Mouse (Mus musculus): Measurements from ENCODE around the gene Parp14. TPM values are rescaled to one million over a fixed set of nuclear protein-coding genes. Genes with fewer than 3 reads are reported as not detected.
"Not testable (repeated sequence)": the region's sequence is repeated elsewhere in the genome, so short reads cannot be mapped to it uniquely, and the experiment has no call there.

Parp14 gene
- 17.3 and 18.0 TPM in 2 replicates for total RNA-seq (2015; ENCODE audit: low replicate concordance)
- total RNA-seq (2017; ENCODE audit: low replicate concordance) = 34.6 and 34.8 TPM in 2 replicates

DNA sequence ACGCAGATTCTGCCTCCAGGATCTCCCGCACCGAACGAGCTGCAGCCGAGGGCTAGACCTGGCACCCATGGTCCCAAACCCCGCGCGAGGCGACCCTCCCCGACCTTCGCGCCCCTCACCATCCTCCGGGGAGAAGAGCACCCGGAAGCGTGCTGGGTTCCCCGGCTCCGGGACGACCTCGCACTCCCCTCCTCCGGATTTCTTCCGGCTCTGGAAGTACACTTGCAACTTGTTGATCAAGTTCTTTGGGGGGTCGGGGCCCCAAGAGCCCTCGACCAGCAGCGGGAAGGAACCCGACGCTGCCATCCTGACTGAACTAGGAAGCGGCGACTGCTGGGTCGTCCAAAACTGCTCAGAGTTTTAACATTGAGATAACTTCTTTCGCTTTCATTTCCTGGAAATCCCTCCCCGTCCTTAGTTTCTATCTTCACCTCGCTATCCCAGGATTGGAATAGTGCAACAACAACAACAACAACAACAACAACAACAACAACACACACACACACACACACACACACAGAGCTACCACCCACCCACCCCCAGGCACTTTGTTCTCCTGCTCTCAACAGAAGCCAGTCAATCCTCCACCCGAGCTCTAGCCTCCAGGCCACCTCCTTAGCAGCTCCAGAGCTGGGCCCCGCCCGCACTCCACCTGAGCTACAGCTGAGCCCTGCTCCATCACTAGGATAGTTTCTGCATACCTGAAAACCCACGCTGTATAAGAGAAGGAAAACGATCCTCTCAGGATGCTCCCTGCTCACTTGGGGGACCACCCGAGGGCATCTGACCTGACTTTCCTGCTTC lies at the start of gene Parp14:
TSS of gene Parp14 (minus strand) at position 497 of the 804 bp plus-strand sequence.
- peak; percentile 88 for ATAC-seq (replicated peaks; ENCODE audit: low FRiP score, poor library complexity, severe bottlenecking)

DNA sequence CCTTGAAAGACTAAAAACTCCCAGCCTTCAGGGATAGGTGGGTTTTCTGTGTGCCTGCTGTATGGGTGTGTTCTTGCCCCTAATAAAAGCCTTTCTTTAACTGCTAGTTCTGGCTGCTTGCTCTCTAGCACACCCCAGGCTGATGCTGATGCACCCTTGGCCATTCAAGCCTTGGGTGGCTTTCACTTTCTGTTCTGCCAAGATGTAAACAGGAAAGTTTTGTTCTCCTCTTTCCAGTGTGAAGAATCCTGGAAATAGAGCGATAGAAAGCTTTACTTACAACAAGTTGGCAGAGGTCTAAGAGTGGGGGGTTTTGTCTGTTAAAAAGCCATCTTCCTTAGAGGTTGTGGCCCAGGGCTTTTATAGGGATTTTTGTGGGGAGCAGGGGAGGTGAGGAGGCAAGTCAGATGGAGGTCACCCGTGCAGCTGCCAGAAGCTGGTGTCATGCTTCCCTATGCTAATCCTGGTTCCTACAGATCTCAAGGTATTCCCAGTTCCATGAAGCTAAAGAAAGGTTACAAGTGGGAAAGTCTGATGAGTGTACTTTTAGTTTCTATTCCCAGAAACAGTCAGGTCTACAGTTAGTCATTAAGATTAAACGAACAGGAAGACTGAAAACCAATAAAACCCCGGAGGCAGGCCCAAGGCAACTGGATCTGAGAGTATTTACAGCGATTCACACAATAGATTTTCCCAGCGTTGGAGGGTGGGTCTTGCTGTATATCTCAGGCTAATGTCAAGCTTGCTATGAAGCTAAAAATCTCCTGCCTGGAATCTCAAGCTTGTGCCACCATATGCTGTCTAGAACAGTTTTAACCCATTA lies 47.6 kb upstream of the Parp14 start:
- ATAC-seq (replicated peaks; ENCODE audit: low FRiP score, poor library complexity, severe bottlenecking) = no peak

DNA sequence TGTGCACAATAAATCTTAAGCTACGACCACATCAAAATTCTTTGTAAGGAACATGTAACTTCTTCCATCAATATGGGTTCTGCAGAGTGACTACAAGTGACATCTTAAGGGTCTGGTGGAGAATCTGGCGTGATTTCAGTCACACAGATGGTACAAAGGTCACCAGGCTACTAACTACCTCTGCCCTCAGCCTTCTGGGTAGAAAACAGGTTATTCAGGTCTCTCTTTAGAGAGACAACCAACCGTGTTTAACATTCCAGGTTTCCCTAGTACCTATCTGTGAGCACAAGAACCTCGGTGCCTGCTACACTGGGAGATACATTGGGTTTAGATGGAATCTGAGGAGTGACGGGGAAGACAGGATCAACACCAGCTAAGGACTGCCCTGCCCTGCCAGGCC lies 43.0 kb upstream of the Parp14 start:
- ATAC-seq (replicated peaks; ENCODE audit: low FRiP score, poor library complexity, severe bottlenecking) = no peak

DNA sequence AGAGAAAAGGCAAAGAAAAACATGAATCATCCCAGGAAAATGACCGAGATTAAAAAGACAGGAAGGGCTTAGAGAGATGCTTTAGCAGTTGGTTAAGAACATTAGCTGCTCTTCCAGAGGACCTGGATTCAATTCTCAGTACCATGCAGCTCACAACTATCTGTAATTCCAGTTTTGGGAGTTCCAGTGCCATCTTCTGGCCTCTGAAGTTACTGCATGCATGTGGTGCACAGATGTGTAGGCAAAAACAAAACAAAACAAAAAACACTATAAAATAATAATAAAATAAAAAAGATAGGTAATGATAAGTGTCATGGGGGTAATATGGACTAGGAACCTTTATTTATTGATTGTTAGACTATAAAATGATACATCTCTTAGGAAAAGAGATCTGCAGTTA lies 42.2 kb upstream of the Parp14 start:
- peak; percentile 77; the same call in 1 of the 2 replicates for ATAC-seq (replicated peaks; ENCODE audit: low FRiP score, poor library complexity, severe bottlenecking)

DNA sequence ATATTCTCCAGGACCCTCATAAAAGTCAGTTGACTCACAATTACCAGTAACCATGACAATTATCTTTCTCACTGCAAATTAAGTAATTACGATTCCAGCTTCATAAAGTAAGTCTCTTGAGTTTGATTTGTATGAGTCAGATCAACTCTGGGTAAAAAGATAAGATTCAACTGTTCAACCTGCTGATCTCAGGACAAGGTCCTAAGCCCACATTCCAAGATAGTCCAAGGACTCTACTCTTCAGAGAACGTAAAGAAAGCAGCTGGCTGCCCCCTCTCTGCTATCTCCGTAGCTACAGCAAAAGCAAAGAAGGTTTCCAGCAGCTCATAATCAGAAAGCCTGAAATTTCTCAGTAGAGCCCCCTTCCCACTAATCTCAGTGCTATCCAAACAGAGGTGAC lies 40.1 kb upstream of the Parp14 start:
- no peak for ATAC-seq (replicated peaks; ENCODE audit: low FRiP score, poor library complexity, severe bottlenecking)

DNA sequence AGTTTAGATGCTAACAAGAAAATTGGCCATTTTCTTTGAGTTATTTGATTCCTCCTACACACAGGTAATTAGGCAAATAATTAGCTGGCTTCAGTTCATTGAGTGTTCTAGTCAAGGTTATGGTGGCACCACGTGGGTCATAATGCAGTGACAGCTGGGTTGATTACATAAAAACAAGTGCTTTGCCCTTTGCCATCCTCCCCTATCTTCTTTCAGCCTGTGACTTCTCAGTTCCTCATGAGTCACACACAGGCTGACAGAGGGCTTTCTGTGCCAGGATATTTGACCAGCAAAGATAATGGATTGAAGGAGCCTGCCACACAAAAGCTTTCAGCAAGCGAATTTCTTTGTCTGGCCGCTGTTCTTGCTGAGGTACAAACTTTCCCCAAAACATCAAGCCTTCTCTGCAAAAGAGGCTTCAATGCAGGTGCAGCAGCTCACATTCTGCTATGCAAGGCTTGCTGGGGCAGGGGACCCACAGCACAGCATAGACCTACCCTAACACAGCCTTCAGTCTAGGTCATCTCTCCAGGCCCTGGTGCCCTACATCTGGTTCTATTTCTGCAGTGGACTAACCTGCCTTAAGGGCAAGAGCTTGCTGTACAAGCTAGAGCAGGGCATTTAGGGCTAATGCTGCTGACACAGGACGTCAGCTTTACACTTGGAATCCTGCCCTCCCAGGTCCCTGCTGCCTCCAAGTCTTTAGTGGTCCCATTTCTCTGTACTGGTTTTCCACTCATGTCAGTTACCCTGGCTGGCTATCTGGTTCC lies 36.3 kb upstream of the Parp14 start:
- ATAC-seq (replicated peaks; ENCODE audit: low FRiP score, poor library complexity, severe bottlenecking) = no peak

DNA sequence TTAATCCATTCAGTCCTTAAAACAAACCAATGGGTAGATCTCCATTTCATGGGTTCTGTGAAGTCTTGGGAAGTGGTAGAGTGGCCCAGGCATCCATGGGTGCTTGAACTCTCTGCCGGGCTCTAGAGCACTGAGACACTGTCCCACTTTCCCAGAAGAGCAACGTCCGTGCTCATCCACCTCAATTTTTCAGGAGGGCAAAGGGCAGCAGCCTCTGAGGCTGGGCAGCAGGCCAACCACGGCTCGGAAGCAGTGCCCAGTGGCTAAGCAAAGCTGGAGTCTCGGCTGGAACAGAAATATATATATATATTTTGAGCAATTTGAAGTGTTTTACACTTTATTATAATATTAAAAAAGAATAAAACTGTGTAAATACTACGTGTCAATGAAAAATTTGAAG lies 35.5 kb upstream of the Parp14 start:
- no peak for ATAC-seq (replicated peaks; ENCODE audit: low FRiP score, poor library complexity, severe bottlenecking)

DNA sequence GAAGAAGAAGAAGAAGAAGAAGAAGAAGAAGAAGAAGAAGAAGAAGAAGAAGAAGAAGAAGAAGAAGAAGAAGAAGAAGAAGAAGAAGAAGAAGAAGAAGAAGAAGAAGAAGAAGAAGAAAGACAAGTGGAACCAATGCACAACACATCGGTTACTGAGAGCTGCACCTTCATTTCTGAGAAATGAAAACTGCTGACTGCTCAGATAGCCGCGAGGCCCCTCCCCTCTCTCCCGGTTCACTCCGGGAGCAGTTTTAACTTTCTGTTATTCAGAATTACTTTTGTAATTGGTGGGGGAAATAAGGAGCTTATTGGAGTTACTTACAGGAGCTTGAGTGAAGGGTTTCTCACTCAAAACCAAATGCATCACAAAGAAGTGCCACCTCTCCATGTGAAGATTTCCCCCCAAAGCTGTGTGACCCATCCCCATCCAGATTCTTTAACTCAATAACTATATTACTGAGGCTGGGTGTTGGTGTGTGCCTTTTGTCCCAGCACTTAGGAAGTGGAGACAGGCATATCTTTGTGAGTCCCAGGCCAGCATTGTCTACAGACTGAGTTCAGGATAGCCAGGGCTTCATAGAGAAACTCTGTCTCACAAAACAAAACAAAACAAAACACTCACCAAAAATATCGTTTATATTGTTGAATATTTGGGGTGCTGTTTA lies 34.6 kb upstream of the Parp14 start:
- peak; percentile 71; the same call in 1 of the 2 replicates for ATAC-seq (replicated peaks; ENCODE audit: low FRiP score, poor library complexity, severe bottlenecking)

DNA sequence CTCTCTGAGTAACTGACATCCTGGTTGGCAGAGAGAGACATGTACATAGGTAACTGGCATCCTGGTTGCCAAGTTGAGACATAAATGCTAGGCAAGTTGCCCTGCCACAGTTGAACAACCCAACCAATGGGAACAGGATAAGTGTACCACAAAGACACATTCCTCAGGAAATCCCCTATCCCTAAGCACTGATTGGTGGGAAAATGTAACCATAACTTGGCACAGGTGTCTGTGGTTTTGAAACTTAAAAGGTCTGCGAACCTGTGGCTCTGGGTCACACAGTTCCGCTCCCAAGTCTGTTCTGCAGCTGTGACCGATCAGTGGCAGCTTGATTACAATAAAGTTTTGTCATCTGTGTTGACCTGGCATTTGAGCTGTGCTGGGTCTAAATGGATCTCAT lies 34.0 kb upstream of the Parp14 start:
- ATAC-seq (replicated peaks; ENCODE audit: low FRiP score, poor library complexity, severe bottlenecking) = no peak

DNA sequence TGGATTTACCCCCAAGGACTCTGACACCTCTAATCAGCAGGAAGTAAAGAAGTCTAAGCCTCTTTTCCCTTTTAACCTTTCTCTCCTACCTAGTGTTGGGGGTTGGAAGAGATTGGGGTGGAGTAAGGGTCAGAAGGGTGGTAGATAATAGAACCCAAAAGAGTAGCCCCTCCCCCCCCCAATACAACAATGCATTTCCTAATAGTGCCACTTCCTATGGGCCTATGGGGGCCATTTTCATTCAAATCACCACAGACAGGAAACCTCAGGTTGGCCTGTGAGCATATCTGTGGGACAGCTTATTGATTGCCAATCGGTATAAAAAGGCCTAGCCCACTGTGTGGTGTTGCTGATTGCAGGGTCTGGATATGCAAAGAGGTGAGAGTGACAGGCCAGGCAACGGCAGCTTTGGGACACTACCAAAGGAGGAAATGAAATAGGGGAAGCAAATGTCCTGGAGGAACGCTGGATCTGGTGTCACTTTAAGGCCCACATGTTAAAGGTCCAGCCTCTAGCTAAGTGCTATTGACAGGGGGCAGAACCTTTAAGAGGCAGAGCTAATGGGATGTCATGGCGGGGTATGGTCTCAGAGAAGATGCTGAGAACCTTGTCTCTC lies 32.9 kb upstream of the Parp14 start:
- no peak for ATAC-seq (replicated peaks; ENCODE audit: low FRiP score, poor library complexity, severe bottlenecking)

DNA sequence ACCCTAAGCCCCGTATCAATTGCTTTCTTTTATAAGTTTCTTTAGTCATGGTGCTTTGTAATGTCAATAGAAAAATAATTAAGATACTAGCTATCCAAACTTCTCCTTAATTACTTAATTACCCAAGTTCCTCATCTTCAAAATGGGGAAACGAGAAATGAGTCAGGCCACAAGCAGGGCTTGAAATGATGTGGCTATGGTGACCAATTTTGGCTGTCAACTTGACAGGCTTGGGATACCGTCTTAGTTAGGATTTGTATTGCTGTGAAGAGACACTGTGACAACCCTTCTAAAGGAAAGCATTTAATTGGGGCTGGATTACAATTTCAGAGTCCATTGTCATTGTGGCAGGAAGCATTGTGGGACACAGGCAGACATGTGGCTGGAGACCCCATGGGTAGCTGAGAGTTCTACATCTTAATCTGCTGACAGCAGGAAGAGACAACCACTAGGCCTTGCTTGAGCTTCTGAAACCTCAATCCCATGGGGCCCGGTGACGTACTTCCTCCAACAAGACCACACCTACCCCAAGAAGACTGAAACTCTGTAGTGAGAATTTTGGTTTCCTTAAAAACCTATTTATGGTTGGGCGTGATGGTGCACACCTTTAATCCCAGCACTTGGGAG lies 31.8 kb upstream of the Parp14 start:
- no peak for ATAC-seq (replicated peaks; ENCODE audit: low FRiP score, poor library complexity, severe bottlenecking)

DNA sequence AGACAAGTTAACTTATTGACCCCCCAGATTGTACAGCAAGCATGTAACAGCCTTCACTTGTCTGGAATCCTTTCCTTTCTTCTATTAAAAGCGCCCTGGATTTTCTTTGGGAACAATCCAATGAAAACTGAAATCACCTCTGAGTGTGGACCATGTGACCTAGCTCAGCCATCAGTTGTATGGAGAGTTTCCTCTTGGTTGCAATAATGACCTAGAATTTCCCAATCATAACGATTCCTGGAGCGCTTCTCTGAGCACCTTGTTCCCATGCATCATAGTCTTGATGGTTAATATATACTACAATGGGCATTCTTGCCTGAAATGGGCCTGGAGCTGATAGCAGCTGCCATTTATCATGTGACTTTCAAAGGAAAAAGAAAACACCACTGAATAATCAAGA lies 29.2 kb upstream of the Parp14 start:
- no peak for ATAC-seq (replicated peaks; ENCODE audit: low FRiP score, poor library complexity, severe bottlenecking)

DNA sequence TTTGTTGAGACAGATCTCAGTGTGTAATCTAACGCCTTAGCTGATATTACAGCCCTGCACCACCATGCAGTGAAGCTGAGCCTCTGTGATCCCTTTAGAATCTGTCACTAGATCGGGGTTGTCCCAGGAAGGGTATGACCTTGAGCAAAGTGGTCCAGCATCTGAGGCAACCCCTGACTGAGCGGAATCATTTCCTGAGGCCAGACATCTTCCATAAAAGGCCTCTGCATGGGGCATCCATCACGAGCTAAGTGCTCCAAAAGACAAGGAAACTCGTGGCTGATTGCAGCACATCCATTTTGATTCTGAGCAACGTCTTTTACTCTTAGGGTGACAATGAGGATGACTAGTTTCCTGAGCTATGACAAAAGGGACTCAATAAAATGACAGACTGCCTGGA lies 23.7 kb upstream of the Parp14 start:
- ATAC-seq (replicated peaks; ENCODE audit: low FRiP score, poor library complexity, severe bottlenecking) = no peak

DNA sequence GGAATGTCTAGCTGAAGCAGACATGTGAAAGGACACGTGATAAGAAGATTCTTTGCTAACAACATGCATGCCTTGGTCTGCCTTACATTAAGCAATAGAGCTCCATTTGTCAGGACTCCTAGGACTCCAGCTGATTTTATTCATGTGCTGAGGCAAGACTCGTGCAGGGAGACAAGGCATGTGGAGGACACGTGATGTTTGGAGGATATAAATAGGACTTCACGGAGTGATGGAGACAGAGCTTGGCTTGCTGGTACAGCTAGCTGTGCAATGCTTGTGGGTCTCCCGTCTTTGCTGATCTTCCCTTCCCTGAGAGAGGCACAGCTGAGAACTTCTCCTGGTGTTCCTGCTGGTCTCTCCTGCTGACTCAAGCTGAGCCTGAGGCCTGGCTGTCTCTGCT lies 20.3 kb upstream of the Parp14 start:
- ATAC-seq (replicated peaks; ENCODE audit: low FRiP score, poor library complexity, severe bottlenecking) = not testable (repeated sequence)

DNA sequence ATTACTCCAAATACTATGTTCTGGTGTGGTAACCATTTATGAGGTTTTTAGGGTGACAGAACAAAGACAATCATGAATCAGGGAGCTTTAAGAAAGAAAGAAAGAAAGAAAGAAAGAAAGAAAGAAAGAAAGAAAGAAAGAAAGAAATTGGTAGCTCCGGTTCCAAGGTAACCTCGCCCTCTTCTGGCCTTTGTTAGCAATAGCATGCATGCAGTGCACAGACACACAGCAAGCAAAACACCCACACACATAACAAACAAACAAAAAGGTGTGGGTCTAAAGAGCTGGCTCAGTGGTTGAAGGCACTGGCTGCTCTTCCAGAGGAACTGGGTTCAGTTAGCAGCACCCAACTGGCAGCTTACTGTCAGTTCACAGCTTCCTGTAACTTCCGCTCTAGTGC lies 19.3 kb upstream of the Parp14 start:
- 0 out of 2 replicates have a peak, but pooled peaks have one; percentile 65 for ATAC-seq (replicated peaks; ENCODE audit: low FRiP score, poor library complexity, severe bottlenecking)

DNA sequence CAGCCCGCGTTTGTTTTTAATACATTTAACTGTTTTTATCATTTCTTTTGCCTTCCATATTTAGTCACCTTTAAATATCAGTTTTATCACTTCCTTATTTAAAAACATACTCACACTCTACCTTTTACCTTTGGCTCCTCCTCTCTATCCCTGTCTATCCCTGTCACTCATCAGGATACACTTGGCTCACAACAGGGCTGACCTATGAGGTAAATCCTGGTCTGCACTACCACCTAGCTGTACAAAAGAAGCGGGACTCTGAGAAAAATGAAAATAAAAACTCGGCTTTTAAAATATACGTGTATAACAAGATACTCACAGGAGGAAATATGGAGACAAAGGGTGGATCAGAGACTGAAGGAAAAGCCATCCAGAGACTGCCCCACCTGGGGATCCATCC lies 17.6 kb upstream of the Parp14 start:
- no peak for ATAC-seq (replicated peaks; ENCODE audit: low FRiP score, poor library complexity, severe bottlenecking)

DNA sequence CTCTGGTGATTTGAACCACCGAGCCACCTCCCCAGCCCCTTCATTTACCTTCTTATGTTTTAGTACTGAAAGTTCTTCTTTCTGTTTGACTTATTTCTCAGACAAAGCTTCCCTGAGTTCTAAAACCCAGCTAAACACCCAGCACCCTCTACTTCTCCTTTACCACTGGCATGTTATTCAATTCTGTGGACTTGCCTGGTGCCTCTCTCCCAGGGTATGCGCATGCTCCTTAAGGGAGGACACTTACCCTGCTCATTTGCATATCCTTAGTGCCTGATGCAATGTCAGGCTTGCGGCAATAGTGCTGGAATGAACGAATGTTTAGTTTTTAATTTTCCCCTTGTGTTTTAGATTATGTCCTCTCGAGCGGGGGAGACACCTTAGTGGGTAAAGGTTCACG lies 16.8 kb upstream of the Parp14 start:
- ATAC-seq (replicated peaks; ENCODE audit: low FRiP score, poor library complexity, severe bottlenecking) = no peak

DNA sequence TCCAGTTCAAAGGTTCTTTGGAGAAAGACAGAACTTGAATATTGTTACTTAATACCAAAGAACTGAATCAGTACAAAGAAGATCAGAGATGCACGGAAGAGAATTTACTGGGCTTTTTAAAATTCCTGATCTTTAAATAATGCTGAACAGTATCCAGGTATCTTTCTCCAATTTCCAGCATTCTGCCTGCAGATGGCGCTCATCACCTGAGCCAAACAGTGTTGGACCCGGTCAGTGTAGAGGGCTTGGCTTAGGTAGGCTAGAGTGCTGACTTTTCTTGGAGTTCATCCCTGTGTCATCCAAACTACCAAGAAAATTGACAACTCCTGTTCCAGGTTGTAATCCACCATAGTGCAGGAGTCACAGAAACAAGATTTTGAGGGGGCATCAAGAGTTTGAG lies 3.1 kb upstream of the Parp14 start:
- peak; percentile 49 for ATAC-seq (replicated peaks; ENCODE audit: low FRiP score, poor library complexity, severe bottlenecking)
